Mouse (Mus musculus) kidney, adult 11 months (tissue): ENCODE measurements around the gene Mtor.

Experiments used
- DNase-seq: peaks from one replicate; pipeline ENCODE4 v3.0.0; 2022

Gene Mtor

DNA sequence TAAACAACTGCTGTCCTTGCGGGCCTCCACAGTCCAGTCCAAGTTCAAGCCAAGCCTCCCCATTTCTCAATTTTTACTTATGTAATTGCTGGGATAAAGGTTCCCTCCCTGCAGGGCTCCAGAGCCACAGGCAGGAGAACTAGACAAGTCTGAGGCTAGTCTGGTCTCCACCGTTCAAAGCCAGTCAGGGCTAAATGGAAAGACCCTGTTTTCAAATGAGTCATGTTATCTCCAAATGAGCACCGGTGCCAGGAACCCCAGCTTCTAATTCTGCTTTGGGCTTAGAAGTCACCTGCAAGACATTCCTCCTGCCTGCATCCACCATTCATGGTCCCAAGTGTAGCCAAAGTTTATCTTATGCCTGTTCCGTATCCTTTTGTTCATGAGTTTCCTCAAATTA, 153.5 kb downstream of the Mtor start:
- DNase-seq: no peak

- DNase-seq: no peak
Observed at GRCm38 (mm10) chr4:148602357-148603120, 154.1 kb downstream of the Mtor start, which contains the start of gene Masp2. Gene Masp2 (plus strand): TSS chr4:148602554.

GRCm38 (mm10) chr4:148603376-148604139, 155.1 kb downstream of the Mtor start:
- DNase-seq: no peak

GRCm38 (mm10) chr4:148604141-148604540, 155.7 kb downstream of the Mtor start:
- DNase-seq: no peak

GRCm38 (mm10) chr4:148604541-148605165, 156.2 kb downstream of the Mtor start:
- DNase-seq: peak; percentile 52
